Mouse (Mus musculus) heart, postnatal 25 days (tissue): ENCODE measurements around the gene Msgn1. TPM values are rescaled to one million over a fixed set of nuclear protein-coding genes. Genes with fewer than 3 reads are reported as not detected.

ENCODE experiments used
- DNase-seq: peaks from one replicate; pipeline ENCODE4 v3.0.0; 2022; ENCODE audit warnings: low spot score
- intact Hi-C: fragments of 180-260 bp; cut with DNase I; formaldehyde crosslinking; loops from one replicate; pipeline ENCODE4 v1.15.1; 2025
- total RNA-seq, 2 experiments: library from RNA; stranded (reverse); gene quantifications; 2 replicates each; pipeline ENCODE4 v1.2.3; 2021

Msgn1 gene
- total RNA-seq, 2 experiments from 2014 or later, result not detected

GRCm38 (mm10) chr12:11202476-11202875 is 6.3 kb downstream of the Msgn1 start:
- DNase-seq, result no peak
- intact Hi-C loops, result loop anchor here (2.0 kb wide), 1 partner anchor 64 kb away; no protein-coding TSS in a partner anchor

- DNase-seq, result no peak
- intact Hi-C loops, result no loop called here
These were observed 8.1 kb downstream of the Msgn1 start for GRCm38 (mm10) chr12:11200711-11201110.

GRCm38 (mm10) chr12:11198551-11198950 is 10.2 kb downstream of the Msgn1 start:
- intact Hi-C loops, result loop anchor here (5.0 kb wide), 2 partner anchors 89 to 139 kb away; no protein-coding TSS in a partner anchor
- DNase-seq, result no peak

GRCm38 (mm10) chr12:11198026-11198425 is 10.7 kb downstream of the Msgn1 start:
- intact Hi-C loops, result loop anchor here (5.0 kb wide), 2 partner anchors 89 to 139 kb away; no protein-coding TSS in a partner anchor
- DNase-seq, result no peak

- intact Hi-C loops, result loop anchor here (5.0 kb wide), 2 partner anchors 90 to 140 kb away; no protein-coding TSS in a partner anchor
- no peak for DNase-seq
These were observed 11.9 kb downstream of the Msgn1 start for GRCm38 (mm10) chr12:11196830-11197229.

GRCm38 (mm10) chr12:11196142-11196597 is 12.6 kb downstream of the Msgn1 start:
- peak; percentile 65 for DNase-seq
- intact Hi-C loops, result loop anchor here (5.0 kb wide), 2 partner anchors 91 to 141 kb away; no protein-coding TSS in a partner anchor

GRCm38 (mm10) chr12:11195031-11195430 is 13.7 kb downstream of the Msgn1 start:
- no peak for DNase-seq
- intact Hi-C loops, result loop anchor here (5.0 kb wide), 2 partner anchors 92 to 142 kb away; no protein-coding TSS in a partner anchor

- intact Hi-C loops, result loop anchor here (1.0 kb wide), 1 partner anchor 580 kb away; no protein-coding TSS in a partner anchor
- peak; percentile 54 for DNase-seq
These were observed 30.2 kb downstream of the Msgn1 start for GRCm38 (mm10) chr12:11178486-11179154.

- intact Hi-C loops, result loop anchor here (1.0 kb wide), 1 partner anchor 579 kb away; no protein-coding TSS in a partner anchor
- no peak for DNase-seq
These were observed 31.1 kb downstream of the Msgn1 start for GRCm38 (mm10) chr12:11177408-11178394.

GRCm38 (mm10) chr12:11158670-11159069 is 50.1 kb downstream of the Msgn1 start:
- no peak for DNase-seq
- intact Hi-C loops, result no loop called here

Other genes with a start within 250 kb of the Msgn1 start
- gene Kcns3, start 57.9 kb downstream of the Msgn1 start, total RNA-seq, result under 1 TPM; 0.29 to 0.39 TPM
- 1 to 10 TPM; 1.1 to 1.3 TPM for gene Gen1, start 56.8 kb upstream of the Msgn1 start, total RNA-seq
- 10 to 100 TPM; 42.9 to 50.3 TPM for gene Smc6, start 56.9 kb upstream of the Msgn1 start, total RNA-seq
- under 1 TPM; 0.45 to 0.88 TPM for gene Vsnl1, start 227.6 kb upstream of the Msgn1 start, total RNA-seq
- gene Rad51ap2, start 247.1 kb upstream of the Msgn1 start, total RNA-seq, result not detected